Mouse (Mus musculus): ENCODE measurements around the gene 9930111J21Rik1.
"Not testable (repeated sequence)": the region's sequence is repeated elsewhere in the genome, so short reads cannot be mapped to it uniquely, and the experiment has no call there.

Gene 9930111J21Rik1

GRCm38 (mm10) chr11:48979251-48979650 lies at the start of gene 9930111J21Rik1:
Gene 9930111J21Rik1, minus strand, starts transcription at chr11:48979398.
- not testable (repeated sequence) for DNase-seq

GRCm38 (mm10) chr11:49012074-49012473 lies 32.9 kb upstream of the 9930111J21Rik1 start:
- not testable (repeated sequence) for DNase-seq

DNA sequence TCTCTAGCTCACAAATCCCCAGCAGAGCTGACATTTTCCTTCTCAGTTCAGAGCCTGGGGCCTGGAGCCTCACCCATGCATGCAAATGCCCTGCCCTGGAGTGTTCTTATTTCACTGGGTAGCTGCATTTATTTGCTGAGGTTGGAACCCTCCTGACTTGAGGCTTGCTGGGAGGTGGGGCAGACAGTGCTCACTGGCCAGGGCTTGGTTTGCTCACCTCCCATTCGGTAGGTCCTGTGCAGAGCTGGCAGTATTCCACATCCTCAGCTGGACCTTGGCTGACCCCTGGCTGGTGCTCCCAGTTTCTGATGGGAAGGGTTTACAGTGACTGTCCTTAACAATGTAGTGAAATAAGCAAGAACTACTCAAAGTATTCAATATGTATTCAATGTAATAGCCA lies 27.6 kb upstream of the 9930111J21Rik1 start:
- DNase-seq: not testable (repeated sequence)

DNA sequence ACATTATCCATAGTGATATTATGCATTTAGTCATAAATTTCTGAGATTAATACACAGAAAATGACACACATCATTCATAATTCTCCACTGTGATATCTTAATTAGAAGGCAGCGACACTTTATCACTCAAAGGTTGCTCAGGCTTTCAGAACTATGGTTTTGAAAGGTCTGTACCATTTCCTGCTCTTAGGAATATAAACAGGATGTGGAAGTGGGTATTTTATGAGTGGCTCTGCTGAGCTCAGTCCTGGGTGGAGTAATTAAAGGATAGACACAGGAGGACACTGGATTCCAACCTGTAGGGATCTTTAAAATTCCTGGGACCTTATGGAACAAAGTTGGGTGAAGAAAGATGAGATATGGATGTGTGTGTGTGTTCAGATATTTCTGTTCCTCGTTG lies 27.1 kb upstream of the 9930111J21Rik1 start:
- not testable (repeated sequence) for DNase-seq

- not testable (repeated sequence) for DNase-seq
These were observed 21.2 kb upstream of the 9930111J21Rik1 start for GRCm38 (mm10) chr11:49000411-49000810.

- not testable (repeated sequence) for DNase-seq
These were observed 14.8 kb upstream of the 9930111J21Rik1 start, which contains the start of gene Tgtp1 for GRCm38 (mm10) chr11:48994018-48994417. Gene Tgtp1, minus strand, starts transcription at chr11:48994172.

GRCm38 (mm10) chr11:48993296-48993695 lies 14.1 kb upstream of the 9930111J21Rik1 start:
- DNase-seq: not testable (repeated sequence)

GRCm38 (mm10) chr11:48991740-48992520 lies 12.7 kb upstream of the 9930111J21Rik1 start, which contains the start of gene Gm12185:
Gene Gm12185, minus strand, starts transcription at chr11:48992226.
- not testable (repeated sequence) for DNase-seq

- not testable (repeated sequence) for DNase-seq
These were observed 10.8 kb upstream of the 9930111J21Rik1 start for GRCm38 (mm10) chr11:48989981-48990380.

DNA sequence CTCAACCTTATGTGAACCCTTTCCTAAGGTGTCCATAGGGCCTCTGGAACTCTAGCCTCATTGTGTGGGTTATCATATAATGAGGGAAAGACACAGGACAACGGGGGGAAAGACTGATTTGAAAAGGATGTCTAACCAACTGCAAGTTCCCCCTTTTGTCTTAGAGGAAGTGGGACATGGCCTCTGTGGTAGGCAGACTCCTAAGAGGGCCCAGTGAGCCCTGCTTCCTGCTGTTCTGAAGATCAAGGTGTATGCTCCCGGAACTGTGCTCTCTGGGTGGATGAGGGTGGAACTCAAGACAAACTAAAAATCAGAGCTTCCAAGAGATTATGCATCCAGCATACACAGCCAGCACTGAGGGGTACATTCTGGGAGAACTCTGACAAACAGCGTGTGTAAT lies 9.0 kb upstream of the 9930111J21Rik1 start:
- not testable (repeated sequence) for DNase-seq

GRCm38 (mm10) chr11:48982848-48983247 lies 3.6 kb upstream of the 9930111J21Rik1 start:
- not testable (repeated sequence) for DNase-seq

DNA sequence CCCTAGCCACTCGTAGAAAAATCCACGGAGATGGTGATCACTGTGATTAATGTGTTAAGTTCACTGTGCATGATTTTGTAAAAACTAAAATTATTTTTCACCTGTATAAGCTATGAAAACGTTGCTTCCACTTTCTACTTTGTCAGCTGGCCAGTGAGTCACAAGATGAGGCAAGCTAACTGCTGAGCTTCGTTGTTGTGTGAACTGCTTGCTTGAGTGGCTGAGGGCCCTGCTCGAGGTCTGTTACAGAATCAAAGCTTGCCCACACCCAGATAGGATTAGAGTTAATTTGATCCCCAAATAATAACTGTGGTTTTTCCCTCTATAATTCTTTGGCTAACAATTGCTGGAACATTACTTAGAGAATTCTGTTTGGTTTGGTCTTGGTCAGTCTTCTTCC lies 854 bp upstream of the 9930111J21Rik1 start:
- DNase-seq: not testable (repeated sequence)

DNA sequence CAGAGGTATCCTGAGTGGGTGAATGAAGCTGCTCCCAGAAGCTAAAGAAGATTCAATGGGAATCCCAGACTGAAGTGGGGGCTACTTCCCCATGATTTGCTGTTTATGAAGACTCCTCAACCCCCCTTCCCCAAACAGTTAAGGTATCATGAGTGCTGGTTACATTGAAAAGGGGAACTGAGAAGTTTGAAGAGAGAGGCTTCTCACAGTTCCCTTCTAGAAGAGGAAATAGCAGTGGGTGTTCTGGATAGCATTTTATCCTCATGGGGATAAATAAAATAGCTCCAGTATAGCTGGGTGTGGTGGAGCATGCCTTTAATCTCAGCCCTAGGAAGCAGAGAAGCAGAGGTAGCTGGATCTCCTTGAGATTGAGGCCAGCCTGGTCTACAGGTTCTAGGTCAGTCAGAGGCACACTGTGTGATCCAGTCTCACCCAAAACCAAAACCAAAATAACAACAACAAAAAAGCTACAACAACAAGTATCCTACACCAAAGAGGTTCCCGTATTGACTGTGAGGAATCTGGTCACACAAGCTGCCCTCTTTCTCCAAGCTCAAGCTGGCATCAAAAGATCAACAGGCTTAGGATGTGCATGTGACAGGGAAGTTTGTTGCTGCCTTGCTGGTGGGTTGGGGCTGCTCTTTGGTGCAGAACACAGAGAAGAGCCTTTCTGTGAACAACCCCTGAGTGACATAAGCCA lies 808 bp downstream of the 9930111J21Rik1 start, which contains the start of gene Olfr56:
TSS of gene Olfr56 (plus strand) at position 650 of the 700 bp plus-strand sequence.
- not testable (repeated sequence) for DNase-seq

DNA sequence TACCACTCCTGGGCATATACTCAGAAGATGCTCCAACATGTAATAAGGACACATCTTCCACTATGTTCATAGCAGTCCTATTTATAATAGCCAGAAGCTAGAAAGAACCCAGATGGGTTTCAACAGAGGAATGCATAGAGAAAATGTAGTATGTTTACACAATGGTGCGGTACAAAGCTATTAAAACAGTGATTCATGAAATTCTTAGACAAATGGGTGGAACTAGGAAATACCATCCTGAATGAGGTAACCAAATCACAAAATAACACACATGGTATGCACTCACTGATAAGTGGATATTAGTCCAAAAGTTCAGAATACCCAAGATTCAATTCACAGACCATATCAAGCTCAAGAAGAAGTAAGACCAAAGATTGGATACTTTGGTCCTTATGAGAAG lies 4.5 kb downstream of the 9930111J21Rik1 start:
- DNase-seq: not testable (repeated sequence)

- not testable (repeated sequence) for DNase-seq
These were observed 33.1 kb downstream of the 9930111J21Rik1 start, which contains the start of gene Psme2b for GRCm38 (mm10) chr11:48946090-48946489. Gene Psme2b, minus strand, starts transcription at chr11:48946190.

DNA sequence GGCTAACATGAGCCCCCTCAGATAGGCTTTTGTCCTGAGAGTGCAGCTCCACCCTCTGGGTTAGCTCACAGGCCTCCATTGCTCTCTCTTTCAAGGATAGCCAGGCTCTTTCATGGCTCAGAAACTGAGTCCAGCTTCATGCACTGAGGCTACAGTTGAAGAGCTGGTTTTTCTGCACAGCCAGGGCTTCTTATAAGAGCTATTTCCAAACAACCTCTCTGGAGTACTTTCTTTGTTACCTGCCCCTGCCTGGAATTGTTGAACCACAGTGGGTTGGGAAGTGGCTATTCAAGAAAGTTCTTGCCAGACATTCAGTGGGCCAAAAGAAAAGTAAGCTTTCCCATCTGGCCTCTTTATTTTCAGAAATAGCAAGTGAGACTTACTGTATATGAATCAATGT lies 39.9 kb downstream of the 9930111J21Rik1 start:
- DNase-seq: not testable (repeated sequence)

DNA sequence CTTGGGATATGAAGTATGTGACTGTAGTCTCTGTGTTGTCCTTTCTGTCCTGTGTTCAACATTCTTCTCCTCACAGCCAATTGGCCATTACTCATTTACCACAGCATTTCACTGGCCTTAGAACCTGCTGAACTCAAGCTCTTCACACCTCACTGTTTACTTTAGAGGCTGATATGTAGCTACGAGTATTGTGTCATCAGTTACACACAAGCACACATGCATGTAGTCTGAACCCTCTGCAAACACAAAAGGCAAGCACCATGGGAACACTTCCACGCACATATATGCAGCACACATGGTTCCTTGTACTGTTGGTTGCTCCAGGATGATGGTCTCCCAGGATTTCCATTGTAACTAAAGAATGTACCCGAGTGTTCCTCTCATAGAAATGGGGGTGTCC lies 43.9 kb downstream of the 9930111J21Rik1 start:
- DNase-seq: not testable (repeated sequence)

GRCm38 (mm10) chr11:48933923-48934322 lies 45.3 kb downstream of the 9930111J21Rik1 start:
- DNase-seq: not testable (repeated sequence)

DNA sequence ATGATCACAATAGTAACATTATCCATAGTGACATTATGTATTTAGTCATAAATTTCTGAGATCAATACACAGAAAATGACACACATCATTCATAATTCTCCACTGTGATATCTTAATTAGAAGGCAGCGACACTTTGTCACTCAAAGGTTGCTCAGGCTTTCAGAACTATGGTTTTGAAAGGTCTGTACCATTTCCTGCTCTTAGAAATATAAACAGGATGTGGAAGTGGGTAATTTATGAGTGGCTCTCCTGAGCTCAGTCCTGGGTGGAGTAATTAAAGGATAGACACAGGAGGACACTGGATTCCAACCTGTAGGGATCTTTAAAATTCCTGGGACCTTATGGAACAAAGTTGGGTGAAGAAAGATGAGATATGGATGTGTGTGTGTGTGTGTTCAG lies 45.8 kb downstream of the 9930111J21Rik1 start:
- DNase-seq: not testable (repeated sequence)

- not testable (repeated sequence) for DNase-seq
These were observed 51.1 kb downstream of the 9930111J21Rik1 start for GRCm38 (mm10) chr11:48928068-48928467.

DNA sequence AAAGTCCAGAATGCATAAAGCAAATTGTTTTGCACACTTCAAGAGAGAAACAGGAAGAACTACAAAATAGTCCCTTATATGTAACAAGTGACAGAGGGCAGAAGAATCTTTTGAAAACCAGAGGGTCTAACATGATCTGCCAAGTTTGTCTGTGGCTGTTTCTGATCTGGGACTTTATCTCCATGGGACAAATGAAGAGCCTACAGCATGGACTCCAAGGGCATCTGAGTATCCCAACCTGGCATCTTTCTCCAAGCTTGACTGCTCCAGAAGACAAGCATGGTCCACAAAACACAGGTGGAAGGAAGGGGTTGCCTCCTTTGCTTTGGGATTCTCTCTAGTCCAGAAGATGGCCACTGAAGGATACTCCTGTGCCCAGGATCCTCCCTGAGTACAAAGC lies 52.8 kb downstream of the 9930111J21Rik1 start:
- DNase-seq: not testable (repeated sequence)

DNA sequence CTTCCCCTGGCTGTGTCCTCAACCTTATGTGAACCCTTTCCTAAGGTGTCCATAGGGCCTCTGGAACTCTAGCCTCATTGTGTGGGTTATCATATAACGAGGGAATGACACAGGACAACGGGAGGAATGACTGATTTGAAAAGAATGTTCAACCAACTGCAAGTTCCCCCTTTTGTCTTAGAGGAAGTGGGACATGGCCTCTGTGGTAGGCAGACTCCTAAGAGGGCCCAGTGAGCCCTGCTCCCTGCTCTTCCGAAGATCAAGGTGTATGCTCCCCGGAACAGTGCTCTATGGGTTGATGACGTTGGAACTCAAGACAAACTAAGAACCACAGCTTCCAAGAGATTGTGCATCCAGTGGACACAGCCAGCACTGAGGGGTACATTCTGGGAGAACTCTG lies 55.4 kb downstream of the 9930111J21Rik1 start:
- DNase-seq: not testable (repeated sequence)

- DNase-seq: no peak
These were observed 60.8 kb downstream of the 9930111J21Rik1 start for GRCm38 (mm10) chr11:48918380-48918779.

Measured in cerebellum, adult 11-12 months (tissue).